Mouse (Mus musculus): ENCODE measurements at regions not wholly inside any gene's neighbourhood (a gene's known extent, or its start where the extent isn't known, plus 50 kb on each side); places are given as distances from the start of the nearest gene placed in this dataset.

DNA sequence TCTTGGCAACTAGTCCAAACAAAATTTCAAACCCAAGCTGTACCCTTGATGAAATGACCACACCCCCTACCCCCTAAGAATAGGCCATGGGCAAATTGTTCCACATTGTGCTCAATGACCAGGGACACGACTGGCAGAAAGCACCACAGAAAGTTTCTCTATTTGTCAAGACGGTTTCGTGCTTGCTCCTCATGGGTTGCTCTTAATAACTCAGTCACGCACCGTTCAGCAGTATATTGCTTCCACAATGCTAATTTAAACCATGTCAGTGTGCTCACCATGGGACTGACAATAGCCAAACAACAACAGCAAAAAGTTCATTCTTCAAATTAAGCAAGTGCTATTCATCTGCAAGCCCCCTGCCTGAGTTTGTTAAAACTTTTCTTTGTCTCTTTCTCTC is 444.6 kb downstream of the Wdr11 start:
- DNase-seq (ENCODE audit: low spot score) = no peak

DNA sequence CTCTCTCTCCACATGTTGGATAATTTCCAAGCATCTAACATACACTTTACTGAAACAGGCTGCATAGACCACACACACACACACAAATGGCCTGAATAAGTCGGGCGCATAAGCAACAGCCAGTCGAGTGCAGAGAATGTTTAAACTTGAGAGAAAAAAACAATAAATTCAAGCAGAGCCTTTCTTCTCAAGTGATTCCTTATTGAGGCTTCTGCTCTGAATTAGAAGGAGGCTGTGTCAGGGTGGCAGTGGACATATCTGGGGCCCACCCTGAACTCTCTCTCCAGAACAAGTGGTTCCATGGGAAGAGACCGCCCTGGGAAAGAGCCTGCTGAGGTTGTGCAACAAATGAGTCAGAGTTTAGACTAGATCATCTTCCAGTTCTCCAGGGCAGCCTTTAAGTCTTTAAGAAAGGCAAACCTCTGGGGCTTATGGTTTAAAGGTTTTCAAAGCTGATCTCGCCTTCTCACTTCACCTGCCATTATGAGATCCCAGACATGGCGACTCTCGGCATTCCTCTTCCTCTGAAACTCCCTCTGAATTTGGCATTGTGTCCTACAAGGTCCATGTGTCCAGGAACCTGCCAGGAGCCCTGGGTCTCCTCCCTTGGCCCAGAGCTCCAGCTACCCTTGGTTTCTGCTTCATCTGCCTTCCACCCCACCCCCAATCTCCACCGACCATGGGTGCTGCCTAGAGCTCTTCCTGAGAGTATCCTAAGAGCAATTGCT is 445.3 kb downstream of the Wdr11 start:
- peak; percentile 65 for DNase-seq (ENCODE audit: low spot score)

DNA sequence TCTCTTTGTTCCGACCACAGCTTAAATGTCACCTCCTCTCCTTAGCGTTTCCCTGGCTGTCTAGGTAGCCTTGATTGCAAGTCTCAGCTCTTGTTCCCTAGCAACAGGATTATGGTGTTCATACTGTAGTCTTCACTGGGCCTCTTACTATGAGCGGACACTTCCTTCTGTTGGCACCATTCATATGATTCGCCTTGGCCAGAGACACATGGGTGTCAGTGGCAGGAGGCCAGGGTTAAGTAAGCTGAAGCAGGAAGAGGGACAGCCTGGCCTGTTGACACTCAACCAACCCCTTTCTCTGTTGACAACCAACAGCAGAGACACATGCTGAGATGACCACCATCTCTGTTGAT is 445.9 kb downstream of the Wdr11 start:
- DNase-seq (ENCODE audit: low spot score) = peak; percentile 66

DNA sequence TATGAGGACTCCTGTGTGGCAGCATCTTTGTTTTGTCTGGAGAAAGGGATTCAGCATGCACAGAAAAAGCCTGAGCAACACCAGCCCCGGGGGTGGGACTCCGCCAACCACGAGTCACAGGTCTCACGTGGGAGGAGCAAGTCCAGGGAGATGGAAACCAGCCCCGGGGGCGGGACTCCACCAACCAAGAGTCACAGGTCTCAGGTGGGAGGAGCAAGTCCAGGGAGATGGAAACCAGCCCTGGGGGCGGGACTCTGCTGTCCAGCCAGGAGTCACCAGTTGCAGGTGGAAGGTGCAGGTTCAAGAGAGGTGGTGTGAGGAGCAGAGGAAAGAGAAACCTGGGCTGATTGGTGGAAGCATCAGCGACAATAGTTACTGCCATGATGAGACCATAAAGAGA is 448.9 kb downstream of the Wdr11 start:
- DNase-seq (ENCODE audit: low spot score) = no peak

DNA sequence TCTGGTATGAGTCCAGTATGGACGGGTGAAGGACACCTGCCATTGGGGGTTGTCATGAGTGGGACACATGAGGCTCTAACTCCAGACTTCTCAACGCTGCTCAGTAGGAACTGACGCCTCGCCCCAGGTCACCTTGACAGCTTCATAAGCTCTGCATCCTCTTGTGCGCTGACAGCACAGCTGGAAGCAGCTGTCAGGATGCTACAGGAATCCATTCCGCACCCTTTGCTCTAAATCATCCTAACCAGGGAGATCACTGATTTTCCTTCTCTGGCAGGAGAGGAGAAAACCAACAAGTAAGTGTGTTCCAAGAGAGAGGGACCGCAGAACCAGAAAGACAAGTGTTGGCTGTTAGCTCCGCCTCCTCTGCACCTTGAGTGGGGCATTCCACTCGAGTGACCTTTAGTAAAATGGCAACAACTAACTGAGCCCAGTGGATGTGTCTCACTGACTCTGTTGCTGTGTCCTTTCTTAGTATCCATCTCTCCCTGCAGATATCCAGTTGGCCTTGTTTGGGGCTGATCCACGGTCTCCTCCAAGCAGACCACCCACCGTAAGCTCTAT is 449.8 kb downstream of the Wdr11 start:
- no peak for DNase-seq (ENCODE audit: low spot score)

DNA sequence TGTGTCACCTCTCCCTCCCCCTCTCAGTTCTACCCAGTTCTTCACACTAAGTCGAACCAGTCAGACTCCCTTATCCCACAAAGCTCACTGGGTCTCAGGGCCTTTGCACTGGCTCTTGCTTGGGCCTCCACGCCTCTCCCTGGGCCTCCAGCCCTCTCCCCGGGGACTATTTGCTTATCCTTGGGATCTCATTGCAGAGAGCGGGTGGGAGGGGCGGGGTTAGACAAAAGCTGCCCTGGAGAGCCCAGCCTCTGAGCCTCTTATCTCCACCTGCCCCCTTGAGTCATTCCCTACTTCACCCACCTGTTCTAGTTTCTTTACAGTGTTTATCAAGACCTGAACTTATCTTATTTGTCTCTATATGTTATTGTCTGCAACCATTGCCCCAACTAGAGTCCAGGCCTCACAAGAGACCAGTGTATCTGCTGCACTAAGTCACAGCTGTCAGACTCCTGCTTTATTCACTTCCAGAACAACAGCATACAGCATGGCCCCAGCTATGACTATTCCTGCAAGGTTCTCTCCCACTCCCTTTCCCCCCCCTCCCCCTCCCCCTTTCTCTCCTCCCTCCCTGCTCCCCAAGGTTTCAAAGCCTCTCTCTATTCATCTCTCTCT is 450.7 kb downstream of the Wdr11 start:
- no peak for DNase-seq (ENCODE audit: low spot score)

DNA sequence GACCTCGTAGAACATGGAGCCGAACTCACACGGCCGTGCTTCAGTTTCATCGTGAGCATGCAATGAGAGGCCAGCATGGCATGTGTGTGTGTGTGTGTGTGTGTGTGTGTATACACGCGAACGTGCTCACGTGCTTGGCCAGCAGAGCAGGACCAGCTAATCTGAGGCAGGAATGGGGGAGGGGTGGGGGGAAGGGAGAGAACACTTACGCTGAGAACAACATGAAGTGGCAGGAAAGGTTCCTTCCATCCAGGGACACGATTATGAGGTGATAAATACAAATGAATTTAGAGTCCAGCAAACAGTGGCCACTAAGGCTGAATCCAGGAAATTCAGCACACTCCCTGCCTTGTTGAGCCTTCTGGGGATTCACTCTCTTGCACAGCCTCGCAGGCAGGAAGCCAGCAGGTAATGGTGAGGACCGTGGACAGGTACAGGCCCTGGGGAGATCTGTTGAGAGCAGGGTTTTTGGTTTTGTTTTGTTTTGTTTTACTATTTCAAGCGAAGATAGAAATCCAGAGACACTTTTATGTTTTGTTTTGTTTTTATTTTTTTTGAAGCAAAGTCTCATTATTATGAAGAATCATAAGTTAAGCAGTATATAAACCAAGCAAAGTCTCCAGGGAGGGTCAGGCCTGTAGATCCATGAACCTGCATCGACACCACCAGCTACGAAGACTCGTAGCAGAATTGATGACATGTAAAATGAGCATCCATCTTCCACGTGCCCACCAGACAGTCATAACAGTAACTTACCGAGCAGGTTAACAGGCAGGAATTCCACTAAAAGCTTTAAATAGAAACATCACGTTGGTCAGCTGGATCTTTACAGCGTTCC is 452.0 kb downstream of the Wdr11 start:
- DNase-seq (ENCODE audit: low spot score) = no peak

DNA sequence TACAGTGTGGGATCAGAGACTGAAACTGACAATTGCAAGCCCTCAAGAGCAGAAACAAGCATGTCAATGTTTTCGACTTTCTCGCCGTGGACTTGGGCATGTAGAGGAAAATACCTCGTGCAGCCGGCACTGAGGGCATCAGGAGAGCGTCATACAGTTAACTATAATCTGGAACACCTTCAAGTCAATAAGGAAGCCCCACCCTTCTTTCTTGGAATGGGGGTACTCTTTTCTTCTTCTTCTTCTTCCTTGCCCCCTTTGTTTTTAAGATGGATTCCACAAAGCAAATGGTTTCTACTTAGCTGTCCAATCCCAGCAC is 452.5 kb downstream of the Wdr11 start:
- no peak for DNase-seq (ENCODE audit: low spot score)

DNA sequence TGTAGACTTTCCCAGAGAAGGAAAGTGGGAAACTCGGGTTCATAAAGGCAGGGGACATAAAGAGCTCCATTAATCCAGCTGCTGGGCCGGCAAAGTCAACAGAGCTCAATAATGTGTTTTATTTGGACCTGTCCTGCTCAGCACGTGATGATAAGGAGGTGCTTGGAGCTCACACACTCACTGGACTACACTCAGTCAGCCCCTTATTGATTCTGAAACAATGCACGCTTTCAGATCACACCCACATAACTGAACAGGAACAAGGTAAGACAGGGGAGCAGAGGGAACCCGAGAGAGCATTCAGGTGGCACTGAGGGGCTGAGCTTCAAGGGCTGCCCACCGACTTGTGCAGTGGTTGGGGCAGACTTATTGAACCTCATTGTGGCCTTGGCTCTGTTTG is 452.9 kb downstream of the Wdr11 start:
- DNase-seq (ENCODE audit: low spot score) = no peak

DNA sequence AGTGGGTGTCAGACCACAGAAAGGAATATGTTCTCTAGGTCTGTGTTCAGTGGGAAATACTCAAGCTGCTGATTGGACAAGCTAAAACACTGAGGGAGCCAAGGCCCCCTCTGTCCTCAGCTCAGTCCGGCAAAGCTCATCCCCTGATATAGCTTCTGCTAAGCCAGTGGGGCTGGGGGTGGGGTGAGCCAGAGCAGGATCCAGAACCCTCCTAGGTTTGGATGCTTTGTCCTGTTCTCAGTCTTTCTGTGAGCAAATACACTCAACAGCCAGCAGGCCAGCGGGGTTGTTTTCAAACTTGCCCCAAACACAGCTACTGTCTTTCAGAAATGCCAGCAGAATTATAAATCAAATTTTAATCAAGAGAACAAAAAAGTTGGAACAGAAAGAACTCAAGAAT is 454.4 kb downstream of the Wdr11 start:
- DNase-seq (ENCODE audit: low spot score) = no peak

DNA sequence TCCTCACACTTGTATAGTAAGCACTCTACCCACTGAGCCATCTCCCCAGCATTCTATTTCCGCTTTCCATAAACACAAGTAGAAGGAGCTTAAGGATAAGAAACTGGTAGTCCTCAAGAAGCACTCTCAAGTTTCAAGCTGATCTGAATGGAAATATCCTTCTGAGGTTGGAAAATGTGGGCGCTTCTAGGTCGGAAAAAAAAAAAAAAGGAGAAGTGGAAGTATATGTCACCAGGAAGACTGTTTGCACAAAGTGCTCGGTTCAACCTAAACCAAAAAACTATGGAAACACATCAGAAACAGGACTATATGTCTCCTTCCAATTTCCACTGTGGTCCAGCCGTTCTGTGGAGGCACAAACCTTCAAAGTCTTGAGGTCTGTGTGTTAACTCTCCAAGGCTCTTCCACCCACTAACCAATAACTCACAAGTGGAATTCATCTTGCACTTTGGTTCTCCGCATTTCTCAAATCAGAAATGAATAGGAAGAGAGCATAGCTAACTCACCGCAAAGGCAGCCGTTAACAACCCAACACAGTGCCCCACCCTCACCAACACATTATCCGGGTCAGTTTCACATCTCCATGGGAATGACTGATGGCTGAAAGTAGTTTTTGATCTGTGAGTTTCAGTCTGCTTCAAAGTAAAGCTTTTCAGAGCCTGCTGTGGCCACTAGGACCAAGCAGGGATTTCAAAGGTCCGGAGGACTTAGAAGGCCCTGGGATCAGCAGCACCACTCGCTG is 455.8 kb downstream of the Wdr11 start:
- no peak for DNase-seq (ENCODE audit: low spot score)

DNA sequence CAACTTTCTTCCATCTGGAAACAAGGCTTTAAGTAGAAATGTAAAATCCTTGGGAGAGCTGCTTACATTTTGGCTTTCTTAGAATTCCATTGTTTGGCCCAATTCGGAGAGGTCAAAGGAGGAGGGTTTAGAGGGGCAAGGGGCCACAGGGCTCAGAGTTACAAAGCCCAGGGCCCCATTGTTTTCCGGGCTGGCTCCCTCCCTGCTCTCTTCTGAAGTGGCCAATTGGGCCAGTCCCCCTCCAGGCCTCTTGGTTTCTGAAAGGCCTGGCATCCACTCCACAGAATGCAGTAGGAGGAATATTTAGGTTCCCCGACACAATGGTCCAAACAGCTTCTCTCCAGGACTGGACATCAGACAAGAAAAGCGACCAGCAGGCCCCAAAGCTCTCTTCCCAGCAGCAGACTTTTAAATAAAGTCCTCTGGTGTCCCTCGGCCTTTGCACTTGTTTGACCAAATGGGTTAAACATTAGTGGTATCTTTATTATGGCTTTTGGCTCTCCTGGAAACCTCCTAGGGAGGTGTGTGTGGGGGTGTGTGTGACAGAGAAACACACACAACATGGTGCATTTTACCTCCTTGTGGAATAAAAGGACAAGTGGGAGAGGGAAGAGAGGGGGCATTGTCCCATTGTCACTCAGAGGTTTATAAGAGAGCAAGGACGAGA is 456.6 kb downstream of the Wdr11 start:
- no peak for DNase-seq (ENCODE audit: low spot score)

DNA sequence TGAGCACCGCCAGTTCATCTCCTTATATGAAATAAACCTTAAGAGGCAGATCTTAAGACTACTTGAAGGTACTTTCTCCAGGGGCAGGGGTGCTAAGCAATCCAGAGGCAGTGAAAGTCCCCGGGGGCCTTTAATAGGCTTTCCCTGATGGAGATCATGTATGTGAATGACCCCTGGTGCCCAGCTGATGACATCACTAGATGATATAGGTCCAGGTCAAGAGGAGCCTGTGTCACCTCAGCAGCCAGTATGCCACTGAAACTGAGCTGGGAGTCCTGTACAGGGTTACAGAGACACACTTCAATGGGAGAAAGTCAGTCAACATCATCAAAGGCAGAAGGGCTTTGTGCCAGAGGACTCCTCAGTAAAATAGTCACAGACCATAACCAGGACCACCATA is 457.8 kb downstream of the Wdr11 start:
- no peak for DNase-seq (ENCODE audit: low spot score)

DNA sequence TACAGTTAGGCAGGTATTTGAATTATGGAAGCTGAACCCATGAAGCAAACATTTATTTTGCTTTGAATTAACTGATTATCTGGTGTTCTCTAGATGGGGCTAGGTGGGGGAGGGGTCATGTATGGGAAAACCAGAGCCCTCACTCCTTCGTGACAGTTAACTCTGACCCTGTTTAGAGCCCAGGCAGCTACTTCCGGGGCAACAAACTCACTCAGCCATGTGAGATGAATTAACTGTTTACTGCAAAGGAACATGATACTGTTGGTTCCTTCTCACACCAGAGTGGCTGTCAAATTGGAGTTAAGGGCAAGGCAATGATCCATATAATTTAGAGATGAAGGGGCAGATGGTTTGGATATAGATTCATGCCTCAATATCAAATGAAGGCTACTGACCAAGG is 458.5 kb downstream of the Wdr11 start:
- DNase-seq (ENCODE audit: low spot score) = peak; percentile 24

DNA sequence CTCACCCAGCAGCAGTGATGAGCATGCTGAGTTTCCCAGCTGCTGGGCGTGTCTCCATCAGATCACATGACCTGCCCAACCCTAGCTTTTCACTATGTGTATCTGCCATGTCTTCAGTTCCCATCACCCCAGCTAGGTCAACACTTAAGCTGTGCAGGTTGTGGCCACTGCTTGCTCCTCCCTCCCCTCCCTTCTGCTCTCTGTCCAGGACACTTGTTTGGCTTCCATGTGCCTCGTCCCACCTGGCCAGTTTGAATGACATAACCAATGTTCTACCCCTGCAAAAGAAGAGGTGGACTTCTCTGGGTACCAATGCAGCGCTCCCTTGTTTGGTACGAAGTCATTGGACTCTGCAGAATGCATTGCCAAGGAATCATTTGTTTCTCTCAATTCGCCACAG is 460.7 kb downstream of the Wdr11 start:
- DNase-seq (ENCODE audit: low spot score) = no peak

DNA sequence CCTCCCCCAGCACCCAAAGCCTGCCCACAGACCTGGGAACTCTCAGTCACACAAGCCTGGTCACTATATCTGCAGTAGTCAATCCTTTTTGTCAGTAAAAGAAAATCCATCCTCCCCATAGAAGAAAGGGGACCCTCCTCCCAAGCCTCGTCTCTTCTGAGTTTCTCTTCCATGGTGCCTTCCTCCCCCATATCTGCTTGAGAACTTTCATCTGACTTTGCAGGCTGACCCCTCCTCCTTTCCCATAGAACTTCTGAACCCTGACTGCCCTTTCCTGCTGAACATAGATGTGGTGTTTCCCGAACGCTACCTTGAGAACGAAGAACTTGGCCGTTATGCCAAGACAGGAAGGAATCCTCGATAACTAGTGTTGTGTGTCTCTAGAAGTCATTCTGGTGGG is 462.5 kb downstream of the Ate1 start:
- no peak for DNase-seq (ENCODE audit: low spot score)

DNA sequence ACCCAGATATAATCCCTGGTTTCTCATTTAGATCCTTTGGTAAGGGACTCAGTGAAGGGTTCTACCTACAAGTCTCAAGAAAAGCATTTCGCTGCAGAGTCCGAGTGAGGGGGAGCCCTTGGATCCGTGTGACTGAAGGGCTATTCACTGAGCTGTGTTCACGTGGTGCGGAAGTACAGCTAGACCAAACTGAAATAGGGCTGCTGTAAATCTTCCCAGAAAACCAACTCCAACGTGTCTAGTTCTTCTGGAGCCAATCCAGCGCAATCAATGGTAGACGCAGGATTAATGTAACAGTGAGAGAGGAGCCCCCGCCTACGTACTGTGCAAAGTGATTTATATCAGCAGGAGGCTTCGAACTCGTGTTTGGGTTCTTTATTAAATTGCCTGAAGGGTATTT is 461.9 kb downstream of the Ate1 start:
- no peak for DNase-seq (ENCODE audit: low spot score)

DNA sequence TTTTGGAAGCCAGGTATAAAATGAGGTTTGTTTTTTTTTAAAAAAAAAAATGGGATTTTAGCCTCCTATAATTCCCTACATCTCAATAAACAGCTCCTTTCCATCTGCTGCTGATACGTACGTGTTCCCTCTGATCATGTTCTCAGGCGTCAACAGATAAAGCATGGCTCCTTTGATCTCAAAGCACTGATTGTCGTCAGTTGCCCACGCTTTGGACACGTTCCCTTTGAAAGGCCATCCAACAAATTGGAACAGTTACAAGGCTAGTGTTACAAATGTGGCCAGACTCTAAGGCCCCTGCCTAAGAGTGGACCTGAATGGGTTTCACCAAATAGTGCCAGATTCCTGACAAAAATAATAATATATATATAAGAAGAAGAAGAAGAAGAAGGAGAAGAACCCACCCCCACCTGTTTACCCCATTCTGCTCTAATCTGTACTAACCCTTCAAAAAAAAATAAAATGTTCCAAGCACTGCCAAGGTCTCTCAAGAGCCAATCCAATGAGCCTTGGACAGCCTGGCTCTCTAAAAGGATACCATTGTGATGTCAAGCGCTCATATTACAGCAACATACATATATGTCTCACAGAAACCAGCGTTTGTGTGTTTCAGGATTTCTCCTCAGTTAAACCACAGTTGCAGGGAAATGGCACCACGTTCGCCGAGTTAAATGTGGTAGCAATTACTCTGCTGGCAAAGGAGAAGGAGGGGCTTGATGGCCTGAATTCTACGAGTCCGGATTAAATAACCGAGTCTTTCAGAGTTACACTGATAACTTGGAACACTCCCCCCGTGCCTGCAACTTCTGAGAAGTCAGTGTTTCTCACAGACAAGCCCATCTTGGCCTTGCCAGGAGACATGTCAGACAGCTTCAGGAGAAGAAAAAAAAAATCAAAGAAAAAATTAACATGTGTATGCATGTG is 460.2 kb downstream of the Ate1 start:
- DNase-seq (ENCODE audit: low spot score) = no peak

DNA sequence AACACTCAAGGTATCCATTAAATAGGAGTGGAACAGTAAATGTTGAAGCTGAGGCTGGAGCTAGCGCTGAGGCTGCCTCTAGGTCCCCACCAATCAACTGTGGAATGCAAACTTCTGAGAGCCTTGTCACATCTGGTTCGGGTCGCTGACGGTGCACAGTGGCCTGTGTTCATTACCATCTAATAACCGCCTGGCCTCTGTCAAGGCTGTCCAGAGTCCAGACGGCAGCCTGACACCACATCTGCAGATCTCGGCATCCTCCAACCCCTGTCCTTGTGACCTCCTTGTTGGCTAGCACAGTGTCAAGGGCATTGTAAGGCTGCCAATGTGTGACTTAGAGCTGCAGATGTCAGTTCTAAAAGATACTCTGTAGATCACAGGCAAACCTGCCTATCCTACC is 455.7 kb downstream of the Ate1 start:
- no peak for DNase-seq (ENCODE audit: low spot score)

DNA sequence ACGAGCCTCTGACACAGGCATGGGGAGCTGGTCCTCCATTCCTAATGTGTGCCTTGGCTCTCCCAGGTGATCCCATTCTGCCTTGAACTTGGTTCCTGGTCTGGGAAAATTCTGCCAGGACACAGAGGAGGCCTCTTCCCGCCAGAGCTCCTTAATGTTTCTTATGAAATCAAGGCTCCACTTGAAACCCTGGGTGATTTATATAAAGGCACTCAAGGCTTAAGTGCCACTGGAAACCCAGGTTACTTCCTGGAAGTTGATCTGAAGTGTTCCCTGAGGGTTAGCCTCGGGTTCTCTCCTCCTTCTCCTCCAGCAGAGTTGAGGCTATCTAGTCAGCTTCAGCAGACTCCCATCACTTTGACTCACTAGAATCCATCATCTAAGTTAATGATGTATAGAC is 451.9 kb downstream of the Ate1 start:
- no peak for DNase-seq (ENCODE audit: low spot score)

DNA sequence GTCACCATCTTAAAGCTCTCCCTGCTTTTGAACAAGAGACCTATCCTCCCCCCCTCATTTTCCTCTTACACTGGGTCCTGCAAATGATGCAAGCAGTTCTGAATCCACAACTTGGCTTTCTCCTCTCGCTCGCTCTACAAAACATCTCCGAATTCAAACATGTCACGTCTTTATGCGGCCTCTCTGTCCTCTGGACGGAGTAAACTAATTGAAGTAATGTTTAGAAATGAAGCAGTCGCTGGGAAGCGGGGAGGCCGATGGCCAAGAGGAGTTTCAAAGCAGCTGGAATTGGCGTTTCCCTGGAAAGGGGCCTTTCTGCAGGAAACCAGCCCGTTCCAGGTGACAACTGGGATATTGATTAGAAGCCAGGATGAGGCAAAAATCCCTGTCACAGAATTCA is 446.8 kb downstream of the Ate1 start:
- no peak for DNase-seq (ENCODE audit: low spot score)
